Mouse (Mus musculus): ENCODE measurements around the gene Atp23.

DNA sequence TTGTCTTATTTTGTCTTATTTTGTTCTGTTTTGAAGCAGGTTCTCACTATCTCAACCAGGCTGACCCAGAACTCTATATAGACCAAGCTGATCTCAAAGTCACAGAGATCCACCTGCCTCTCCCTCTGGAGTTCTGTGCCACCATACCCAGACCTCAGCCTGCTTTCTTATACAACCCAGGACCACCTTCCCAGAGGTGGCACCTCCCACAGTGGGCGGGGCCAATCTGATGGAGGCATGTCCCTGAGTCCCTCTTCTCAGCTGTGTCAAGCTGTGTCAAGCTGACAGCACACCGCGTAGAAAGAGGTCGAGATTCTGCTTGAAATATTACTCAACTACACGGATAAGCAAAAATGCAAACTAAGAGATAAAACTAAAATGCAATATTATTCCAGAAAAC lies 3.1 kb upstream of the Atp23 start:
- TF ChIP-seq CTCF (IDR thresholded peaks at IDR 0.05; ENCODE audit: low read depth) (no peak), EP300 (optimal IDR thresholded peaks at IDR 0.05) (no peak)
